Mouse (Mus musculus) midbrain, embryonic 11.5 days (tissue): ENCODE results near the gene Tab1. TPM values are rescaled to one million over a fixed set of nuclear protein-coding genes. Genes with fewer than 3 reads are reported as not detected.

Experiments
- ATAC-seq: fragments of 200-750 bp; cut with Nextera tagmentation; 2 replicates; pipeline ENCODE4 v1.8.0; 2017; ENCODE audit warnings: moderate TSS enrichment, moderate library complexity; ENCODE audit not compliant: low FRiP score
- DNase-seq: peaks from one replicate; pipeline ENCODE4 v3.0.0; 2015; ENCODE audit warnings: low spot score; ENCODE audit errors: missing footprints
- H3K27ac ChIP-seq: fragments of 300-500 bp; sonication (generic); 2 replicates; pipeline ENCODE4 v1.5.1; 2014; ENCODE audit warnings: low read depth, low read length
- H3K27me3 ChIP-seq: fragments of 300-500 bp; sonication (generic); 2 replicates; pipeline ENCODE4 v1.6.1; 2014; ENCODE audit warnings: mild to moderate bottlenecking, low read length, moderate library complexity, mixed read lengths; ENCODE audit not compliant: control insufficient read depth, insufficient read depth
- H3K36me3 ChIP-seq: fragments of 300-500 bp; sonication (generic); 2 replicates; pipeline ENCODE4 v1.6.1; 2014; ENCODE audit warnings: mild to moderate bottlenecking, low read length, moderate library complexity, mixed read lengths; ENCODE audit not compliant: control insufficient read depth, insufficient read depth
- H3K4me1 ChIP-seq: fragments of 300-500 bp; sonication (generic); 2 replicates; pipeline ENCODE4 v1.6.1; 2014; ENCODE audit warnings: low read length; ENCODE audit not compliant: control insufficient read depth, insufficient read depth
- H3K4me2 ChIP-seq: fragments of 300-500 bp; sonication (generic); 2 replicates; pipeline ENCODE4 v1.6.1; 2014; ENCODE audit warnings: mild to moderate bottlenecking, moderate library complexity
- H3K4me3 ChIP-seq: fragments of 300-500 bp; sonication (generic); 2 replicates; pipeline ENCODE4 v1.5.1; 2014; ENCODE audit warnings: low read depth, low read length
- H3K9ac ChIP-seq: fragments of 300-500 bp; sonication (generic); 2 replicates; pipeline ENCODE4 v1.6.1; 2014; ENCODE audit warnings: low read length
- H3K9me3 ChIP-seq: fragments of 300-500 bp; sonication (generic); 2 replicates; pipeline ENCODE4 v1.6.1; 2016; ENCODE audit warnings: low read length; ENCODE audit not compliant: control insufficient read depth
- WGBS: fragments of 180-500 bp; shearing (Covaris S2); extraction: QIAGEN DNeasy Blood & Tissue Kit; methylation state at CpG from one replicate; pipeline ENCODE4 v1.1.7; 2014; 5-methylcytosine and 5-hydroxymethylcytosine counted together
- polyA plus RNA-seq: library from polyadenylated mRNA; unstranded; fragments of >200 nt; fragmentation: Nextera tagmentation; extraction: Ambion mirVana; gene quantifications from 2 replicates; pipeline ENCODE4 v1.2.1, GENCODE M21; 2014

The Tab1 gene
- polyA plus RNA-seq, 1 experiment from 2014 or later: 29.4 TPM

GRCm38 (mm10) chr15:80129982-80130381 is 2.9 kb upstream of the Tab1 start:
- peaks cover 13% of the 10 kb centered on the region for H3K4me1 ChIP-seq
- no peak for ATAC-seq
- no peak overlapping the region for H3K9ac ChIP-seq
- DNase-seq: no peak
- 88% methylated on average over 6 of the region's 6 CpGs for WGBS
- H3K27me3 ChIP-seq: no peaks in the 10 kb centered on the region
- H3K36me3 ChIP-seq: no peaks in the 10 kb centered on the region
- no peak overlapping the region for H3K27ac ChIP-seq
- no peak overlapping the region for H3K4me3 ChIP-seq
- no peaks in the 10 kb centered on the region for H3K9me3 ChIP-seq
- H3K4me2 ChIP-seq: no peak overlapping the region

- 87% methylated on average over 5 of the region's 5 CpGs for WGBS
- ATAC-seq (no peak), DNase-seq (peak; percentile 53)
These were observed 2.2 kb upstream of the Tab1 start for GRCm38 (mm10) chr15:80130689-80131088.

GRCm38 (mm10) chr15:80131421-80131820 is 1.5 kb upstream of the Tab1 start:
- DNase-seq (peak; percentile 70), ATAC-seq (no peak)
- 80% methylated on average over 6 of the region's 6 CpGs for WGBS
- Histone ChIP-seq H3K27ac (no peak overlapping the region), H3K27me3 (no peaks in the 10 kb centered on the region), H3K9ac (no peak overlapping the region), H3K9me3 (no peaks in the 10 kb centered on the region), H3K4me2 (no peak overlapping the region), H3K36me3 (no peaks in the 10 kb centered on the region), H3K4me1 (peaks cover 13% of the 10 kb centered on the region), H3K4me3 (no peak overlapping the region)

More at GRCm38 (mm10) chr15:80130689-80131088, 2.2 kb upstream of the Tab1 start:
- H3K9me3 ChIP-seq: no peaks in the 10 kb centered on the region
- no peak overlapping the region for H3K4me3 ChIP-seq
- H3K4me1 ChIP-seq: peaks cover 13% of the 10 kb centered on the region
- no peak overlapping the region for H3K4me2 ChIP-seq
- H3K9ac ChIP-seq: no peak overlapping the region
- no peak overlapping the region for H3K27ac ChIP-seq
- H3K27me3 ChIP-seq: no peaks in the 10 kb centered on the region
- H3K36me3 ChIP-seq: no peaks in the 10 kb centered on the region

GRCm38 (mm10) chr15:80132452-80132851 is 475 bp upstream of the Tab1 start:
- no peaks in the 10 kb centered on the region for H3K27me3 ChIP-seq
- H3K9me3 ChIP-seq: no peaks in the 10 kb centered on the region
- H3K36me3 ChIP-seq: no peaks in the 10 kb centered on the region
- WGBS: 83% methylated on average over 9 of the region's 9 CpGs
- H3K4me2 ChIP-seq: peak overlapping the region; percentile 92; the same call in 1 of the 2 replicates
- ATAC-seq (no peak), DNase-seq (peak; percentile 47)
- peaks cover 13% of the 10 kb centered on the region for H3K4me1 ChIP-seq
- peak overlapping the region; percentile 96 for H3K9ac ChIP-seq
- H3K4me3 ChIP-seq: peak overlapping the region; percentile 77
- H3K27ac ChIP-seq: no peak overlapping the region

DNA sequence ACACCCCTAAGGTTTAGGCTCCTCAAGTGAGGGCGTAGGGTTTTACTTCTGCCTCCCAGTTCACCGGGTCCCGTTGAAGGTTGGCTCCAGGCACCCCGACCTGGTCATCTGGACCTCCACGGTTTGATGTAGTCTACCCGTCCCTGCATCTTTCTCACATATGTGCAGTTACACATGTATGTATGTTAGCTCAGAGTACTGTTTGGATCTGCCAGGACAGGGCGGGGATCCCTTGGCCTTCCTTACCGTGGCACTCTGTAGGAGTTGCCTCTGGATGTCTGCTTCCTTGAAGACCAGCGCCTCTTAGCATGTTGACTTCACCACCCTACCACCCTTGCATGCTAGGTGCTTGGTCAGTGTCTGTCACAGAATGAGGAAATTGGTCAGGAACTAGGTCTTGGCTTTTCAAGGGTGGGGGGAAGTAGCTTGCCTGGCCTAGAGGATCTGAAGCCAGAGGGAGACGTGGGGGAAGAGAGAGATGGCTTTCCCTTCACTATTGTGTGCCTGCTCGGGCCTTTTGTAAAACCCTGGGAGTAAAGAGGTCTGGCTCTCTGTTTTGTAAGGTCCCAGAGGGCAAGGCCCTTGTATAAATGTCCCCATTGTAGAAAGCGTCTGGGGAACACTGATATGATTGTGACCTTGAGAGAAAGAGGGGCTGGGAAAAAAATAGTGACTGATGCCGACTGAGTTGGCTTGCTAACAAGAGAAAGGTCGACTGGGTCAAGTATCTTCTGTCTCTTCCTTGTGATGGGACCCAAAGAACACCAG is 939 bp downstream of the Tab1 start:
- Histone ChIP-seq H3K27me3 (no peaks in the 10 kb centered on the region), H3K27ac (peak overlapping the region; percentile 99), H3K36me3 (no peaks in the 10 kb centered on the region), H3K4me3 (peak overlapping the region; percentile 77), H3K4me1 (peaks cover 13% of the 10 kb centered on the region), H3K9ac (peak overlapping the region; percentile 96), H3K4me2 (peak overlapping the region; percentile 92), H3K9me3 (no peaks in the 10 kb centered on the region)
- peak; percentile 92 for DNase-seq
- 16% methylated on average over 14 of the region's 14 CpGs for whole genome bisulfite sequencing
- ATAC-seq: peak; percentile 22

GRCm38 (mm10) chr15:80134450-80134847 is 1.5 kb downstream of the Tab1 start:
- peak overlapping the region; percentile 77 for H3K4me3 ChIP-seq
- peak overlapping the region; percentile 96 for H3K9ac ChIP-seq
- DNase-seq (no peak), ATAC-seq (no peak)
- peak overlapping the region; percentile 99 for H3K27ac ChIP-seq
- WGBS: 64% methylated on average over 9 of the region's 9 CpGs
- H3K27me3 ChIP-seq: no peaks in the 10 kb centered on the region
- H3K4me2 ChIP-seq: peak overlapping the region; percentile 92
- peaks cover 13% of the 10 kb centered on the region for H3K4me1 ChIP-seq
- H3K36me3 ChIP-seq: no peaks in the 10 kb centered on the region
- no peaks in the 10 kb centered on the region for H3K9me3 ChIP-seq

- H3K9me3 ChIP-seq: no peaks in the 10 kb centered on the region
- no peak overlapping the region for H3K9ac ChIP-seq
- H3K4me2 ChIP-seq: no peak overlapping the region
- no peaks in the 10 kb centered on the region for H3K36me3 ChIP-seq
- no peak overlapping the region for H3K4me3 ChIP-seq
- DNase-seq: no peak
- H3K27ac ChIP-seq: no peak overlapping the region
- WGBS: 92% methylated on average over 2 of the region's 2 CpGs
- H3K27me3 ChIP-seq: no peaks in the 10 kb centered on the region
- no peak for ATAC-seq
- peaks cover 13% of the 10 kb centered on the region for H3K4me1 ChIP-seq
These were observed 2.6 kb downstream of the Tab1 start for GRCm38 (mm10) chr15:80135499-80135898.

DNA sequence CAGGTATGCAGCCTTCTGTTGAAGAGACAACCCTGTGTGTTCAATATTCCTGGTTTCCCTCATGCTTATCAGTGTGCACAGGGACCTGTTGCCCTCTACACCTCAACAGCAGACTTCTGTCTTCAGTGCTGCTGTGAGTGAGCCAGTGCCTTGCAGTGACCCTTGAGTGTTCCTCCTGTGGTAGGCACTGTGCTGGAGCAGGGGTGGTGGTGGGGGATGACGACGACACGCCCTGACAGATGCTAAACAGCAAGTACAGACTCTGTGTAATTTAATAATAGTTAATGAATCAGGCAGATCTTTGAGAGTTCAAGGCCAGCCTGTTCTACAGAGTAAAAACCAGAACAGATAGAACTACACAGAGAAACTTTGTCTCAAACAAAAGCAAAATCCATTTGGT is 3.7 kb downstream of the Tab1 start:
- H3K36me3 ChIP-seq: no peaks in the 10 kb centered on the region
- H3K27ac ChIP-seq: no peak overlapping the region
- 99% methylated on average over 3 of the region's 3 CpGs for WGBS
- ATAC-seq: no peak
- no peaks in the 10 kb centered on the region for H3K27me3 ChIP-seq
- peaks cover 13% of the 10 kb centered on the region for H3K4me1 ChIP-seq
- H3K9me3 ChIP-seq: no peaks in the 10 kb centered on the region
- no peak overlapping the region for H3K4me2 ChIP-seq
- H3K9ac ChIP-seq: no peak overlapping the region
- peak; percentile 62 for DNase-seq
- no peak overlapping the region for H3K4me3 ChIP-seq

GRCm38 (mm10) chr15:80137945-80138791 is 5.2 kb downstream of the Tab1 start:
- Histone ChIP-seq H3K27ac (no peak overlapping the region), H3K4me3 (no peak overlapping the region), H3K36me3 (no peaks in the 10 kb centered on the region), H3K9me3 (no peaks in the 10 kb centered on the region), H3K9ac (no peak overlapping the region), H3K4me1 (peaks cover 13% of the 10 kb centered on the region), H3K4me2 (no peak overlapping the region), H3K27me3 (no peaks in the 10 kb centered on the region)
- DNase-seq (peak; percentile 75), ATAC-seq (no peak)
- 74% methylated on average over 17 of the region's 17 CpGs for WGBS
